Mouse (Mus musculus): Measurements from ENCODE around the gene Afap1.

- TF ChIP-seq POLR2A (IDR thresholded peaks at IDR 0.05; ENCODE audit: insufficient read depth, low read length) (no peak), CTCF (IDR thresholded peaks at IDR 0.05; ENCODE audit: low read depth, low read length) (peak; percentile 71)
These were observed 4.2 kb upstream of the Afap1 start for GRCm38 (mm10) chr5:35888959-35889358.

All from ES-Bruce4 (cell line).